Mouse (Mus musculus): ENCODE results near the gene Rinl. TPM values are rescaled to one million over a fixed set of nuclear protein-coding genes. Genes with fewer than 3 reads are reported as not detected.

The Rinl gene
- total and polyA plus RNA-seq, 3 experiments = 46.1 to 65.5 (median 60.6) TPM

DNA sequence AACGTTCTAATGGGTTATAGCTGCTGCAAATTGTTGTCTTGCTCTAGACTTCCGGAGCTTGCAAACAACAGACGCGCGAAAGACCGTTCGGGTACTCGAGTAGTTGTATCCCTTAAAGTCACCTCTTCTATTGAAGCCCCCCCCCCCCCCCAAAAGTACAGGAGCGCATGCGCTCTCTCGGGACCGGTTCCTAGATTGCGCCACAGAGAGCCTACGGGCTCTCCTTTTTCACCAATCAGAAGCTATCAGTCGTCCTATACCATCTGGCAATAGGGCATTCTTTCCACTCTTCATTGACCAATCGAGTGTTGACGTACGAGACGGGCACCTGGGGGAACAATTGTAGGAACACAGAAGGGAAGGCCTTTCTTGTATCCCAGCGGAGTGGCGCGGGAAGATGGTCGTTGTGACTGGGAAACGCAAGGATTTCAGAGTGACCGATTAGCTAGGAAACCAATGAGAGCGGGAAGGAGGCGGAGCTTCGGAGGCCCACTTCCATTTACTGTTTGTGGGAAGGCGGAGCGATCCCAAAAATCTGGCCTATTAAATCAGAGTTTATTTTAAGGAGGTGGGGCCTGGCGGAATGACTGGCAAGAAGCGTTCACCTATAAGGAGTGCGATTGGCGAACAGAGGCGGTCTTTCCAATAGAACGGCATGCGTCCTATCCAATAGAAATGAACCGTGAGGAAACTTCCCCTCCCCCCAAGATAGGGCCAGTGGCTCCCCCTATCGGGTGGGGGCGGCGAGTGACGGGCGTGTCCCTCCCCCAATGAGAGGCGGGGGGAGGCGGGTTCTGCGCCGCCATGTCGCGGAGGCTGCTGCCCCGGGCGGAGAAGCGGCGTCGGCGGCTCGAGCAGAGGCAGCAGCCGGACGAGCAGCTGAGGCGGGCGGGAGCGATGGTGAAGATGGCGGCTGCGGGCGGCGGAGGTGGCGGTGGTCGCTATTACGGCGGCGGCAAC, 21.6 kb downstream of the Rinl start (continued):
- TF ChIP-seq GABPA (IDR thresholded peaks at IDR 0.05; ENCODE audit: insufficient replicate concordance, low read depth, low read length) (no peak), ZNF384 (IDR thresholded peaks at IDR 0.05; ENCODE audit: low read depth, low read length) (no peak; the same call in 1 of the 2 replicates), MAX (IDR thresholded peaks at IDR 0.05; ENCODE audit: low read length) (0 out of 2 replicates have a peak, but pooled peaks have one; percentile 58), PAX5 (IDR thresholded peaks at IDR 0.05; ENCODE audit: low read length) (no peak), NRF1 (IDR thresholded peaks at IDR 0.05; ENCODE audit: low read depth, low read length) (peak; percentile 83), JUN (IDR thresholded peaks at IDR 0.05; ENCODE audit: insufficient read depth, low read depth, low read length) (no peak), ELF1 (IDR thresholded peaks at IDR 0.05; ENCODE audit: low read depth, low read length) (peak; percentile 46; the same call in 1 of the 2 replicates), SMC3 (IDR thresholded peaks at IDR 0.05; ENCODE audit: low read depth, low read length) (no peak), USF2 (conservative IDR thresholded peaks at IDR 0.05; ENCODE audit: low read depth, low read length) (no peak), MYC (IDR thresholded peaks at IDR 0.05; ENCODE audit: low read depth, low read length) (no peak), E2F4 (IDR thresholded peaks at IDR 0.05; ENCODE audit: insufficient replicate concordance, low read depth, low read length) (no peak), UBTF (IDR thresholded peaks at IDR 0.05; ENCODE audit: low read depth, low read length) (no peak; the same call in 1 of the 2 replicates), SIN3A (IDR thresholded peaks at IDR 0.05; ENCODE audit: low read length) (peak; percentile 62; the same call in 1 of the 2 replicates), KAT2A (IDR thresholded peaks at IDR 0.05; ENCODE audit: insufficient replicate concordance, low read length) (peak; percentile 73; the same call in 1 of the 2 replicates), MAFK (IDR thresholded peaks at IDR 0.05; ENCODE audit: insufficient replicate concordance, low read length) (no peak), USF1 (IDR thresholded peaks at IDR 0.05; ENCODE audit: low read depth, low read length) (no peak), ZC3H11A (IDR thresholded peaks at IDR 0.05; ENCODE audit: low read depth, low read length) (no peak), IRF4 (IDR thresholded peaks at IDR 0.05; ENCODE audit: low read depth, low read length) (peak; percentile 6; the same call in 1 of the 2 replicates), HCFC1 (IDR thresholded peaks at IDR 0.05; ENCODE audit: low read depth, low read length) (peak; percentile 63), POLR2A (IDR thresholded peaks at IDR 0.05; ENCODE audit: low read depth, low read length) (peak; percentile 70)

DNA sequence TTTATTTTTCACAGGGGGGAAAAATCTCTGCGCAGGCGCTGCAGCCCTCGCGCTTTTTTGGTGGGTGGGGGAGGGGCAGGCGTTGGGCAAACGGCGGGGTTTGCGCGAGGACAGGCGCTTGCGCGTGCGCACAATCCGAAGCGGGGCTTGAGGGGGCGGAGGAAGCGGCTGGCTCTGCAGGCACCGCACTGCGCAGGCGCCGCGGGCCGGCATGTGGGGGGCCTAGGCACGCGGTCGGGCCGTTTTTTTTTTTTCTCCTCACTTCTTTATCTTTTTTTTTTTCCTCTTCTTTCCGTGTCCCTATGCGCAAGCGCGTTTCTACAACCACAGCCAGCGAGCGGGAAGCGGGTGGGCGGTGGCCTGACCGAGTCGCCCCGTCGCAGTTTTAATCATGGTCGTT, 22.5 kb downstream of the Rinl start:
- H3K4me3 ChIP-seq (replicated peaks in 1 of 3; ENCODE audit: low read depth in 2 of 3, low read length in 2 of 3, poor library complexity in 1 of 3) = peak overlapping the region; percentile 74 to 96 (median 78)
- dilution Hi-C loops (cut with MboI; ENCODE audit: extremely low pct_ligation_motif_present, extremely low pct_unique_long_range_greater_than_20kb, low sequenced_read_pairs) = no loop called here
- no peaks in the 10 kb centered on the region for H3K27me3 ChIP-seq (replicated peaks)
- H3K79me2 ChIP-seq (replicated peaks; ENCODE audit: control insufficient read depth, extremely low read depth, insufficient read depth, poor library complexity, severe bottlenecking) = peaks cover 49% of the 10 kb centered on the region
- peak; percentile 94 for DNase-seq (ENCODE audit: extremely low read depth)
- peak overlapping the region; percentile 100 for H3K9ac ChIP-seq (ENCODE audit: insufficient read depth, low read depth)
- H3K9me3 ChIP-seq (replicated peaks; ENCODE audit: low read length) = no peaks in the 10 kb centered on the region
- peaks cover 9 to 53% of the 10 kb centered on the region in 2 experiments for H3K4me1 ChIP-seq (ENCODE audit: control insufficient read depth in 1 of 2, insufficient read depth in 2 of 2)
- H3K27ac ChIP-seq (ENCODE audit: insufficient read depth, low read depth) = peak overlapping the region; percentile 93; the same call in 1 of the 2 replicates
- peaks cover 40 to 44% of the 10 kb centered on the region in 2 experiments for H3K36me3 ChIP-seq (replicated peaks in 1 of 2; ENCODE audit: control insufficient read depth in 1 of 2, insufficient read depth in 1 of 2, low read length in 1 of 2)
- H3K4me2 ChIP-seq (ENCODE audit: insufficient read depth, low read depth, poor library complexity, severe bottlenecking) = 0 out of 2 replicates have a peak overlapping the region, but pooled peaks have one; percentile 90
- in situ Hi-C loops (cut with MboI; ENCODE audit: low pct_ligation_motif_present, low pct_unique_long_range_greater_than_20kb, low sequenced_read_pairs) = no loop called here
- TF ChIP-seq MYC (IDR thresholded peaks at IDR 0.05; ENCODE audit: low read depth, low read length) (peak; percentile 99), USF1 (IDR thresholded peaks at IDR 0.05; ENCODE audit: low read depth, low read length) (no peak), ELF1 (IDR thresholded peaks at IDR 0.05; ENCODE audit: low read depth, low read length) (peak; percentile 64; the same call in 1 of the 2 replicates), MAFK (IDR thresholded peaks at IDR 0.05; ENCODE audit: insufficient replicate concordance, low read length) (no peak), KAT2A (IDR thresholded peaks at IDR 0.05; ENCODE audit: insufficient replicate concordance, low read length) (0 out of 2 replicates have a peak, but pooled peaks have one; percentile 59), SIN3A (IDR thresholded peaks at IDR 0.05; ENCODE audit: low read length) (peak; percentile 66; the same call in 1 of the 2 replicates), TCF12 (IDR thresholded peaks at IDR 0.05; ENCODE audit: low read depth, low read length) (no peak), RCOR1 (conservative IDR thresholded peaks at IDR 0.05; ENCODE audit: low read depth, low read length) (no peak), POLR2A (IDR thresholded peaks at IDR 0.05; ENCODE audit: low read depth, low read length) (peak; percentile 3; the same call in 1 of the 2 replicates), CTCF (conservative IDR thresholded peaks at IDR 0.05 in 1 of 2, IDR thresholded peaks at IDR 0.05 in 1 of 2; ENCODE audit: low read depth in 2 of 2, low read length in 2 of 2) (no peak), ZNF384 (IDR thresholded peaks at IDR 0.05; ENCODE audit: low read depth, low read length) (peak; percentile 100), POLR2AphosphoS2 (IDR thresholded peaks at IDR 0.05; ENCODE audit: low read depth, low read length) (peak; percentile 87; the same call in 1 of the 2 replicates), ZMIZ1 (IDR thresholded peaks at IDR 0.05; ENCODE audit: low read depth, low read length) (no peak), HCFC1 (IDR thresholded peaks at IDR 0.05; ENCODE audit: low read depth, low read length) (peak; percentile 66; the same call in 1 of the 2 replicates), NRF1 (IDR thresholded peaks at IDR 0.05; ENCODE audit: low read depth, low read length) (peak; percentile 91), JUN (IDR thresholded peaks at IDR 0.05; ENCODE audit: insufficient read depth, low read depth, low read length) (no peak), UBTF (IDR thresholded peaks at IDR 0.05; ENCODE audit: low read depth, low read length) (peak; percentile 65; the same call in 1 of the 2 replicates), IRF4 (IDR thresholded peaks at IDR 0.05; ENCODE audit: low read depth, low read length) (no peak), E2F4 (IDR thresholded peaks at IDR 0.05; ENCODE audit: insufficient replicate concordance, low read depth, low read length) (peak; percentile 77; the same call in 1 of the 2 replicates), PAX5 (IDR thresholded peaks at IDR 0.05; ENCODE audit: low read length) (no peak), BHLHE40 (IDR thresholded peaks at IDR 0.05; ENCODE audit: low read depth, low read length) (peak; percentile 86), JUND (conservative IDR thresholded peaks at IDR 0.05; ENCODE audit: low read depth, low read length) (no peak), EP300 (IDR thresholded peaks at IDR 0.05; ENCODE audit: low read length) (no peak), CHD1 (IDR thresholded peaks at IDR 0.05; ENCODE audit: low read depth, low read length) (no peak), MAZ (IDR thresholded peaks at IDR 0.05; ENCODE audit: low read depth, low read length) (peak; percentile 56; the same call in 1 of the 2 replicates)
